Mouse (Mus musculus) brown adipose tissue, adult 24 weeks (tissue): Measurements from ENCODE around the gene Atp6v0c. TPM values are rescaled to one million over a fixed set of nuclear protein-coding genes. Genes with fewer than 3 reads are reported as not detected.

ENCODE experiments used
- H3K27ac ChIP-seq: fragments of 200-500 bp; replicated peaks from 2 replicates; pipeline ENCODE4 v1.5.1; 2012; ENCODE audit warnings: low read depth, mild to moderate bottlenecking, low read length
- H3K4me1 ChIP-seq: fragments of 200-500 bp; 2 replicates; pipeline ENCODE4 v1.6.1; 2012; ENCODE audit warnings: low read length, mixed read lengths; ENCODE audit not compliant: control insufficient read depth, insufficient read depth, insufficient read length
- H3K4me3 ChIP-seq: fragments of 200-500 bp; 2 replicates; pipeline ENCODE4 v1.5.1; 2012; ENCODE audit warnings: low read depth, mild to moderate bottlenecking, low read length, moderate library complexity; ENCODE audit not compliant: insufficient read depth
- polyA plus RNA-seq: library from polyadenylated mRNA; stranded (reverse); fragments of >200 nt; gene quantifications from 2 replicates; pipeline ENCODE4 v1.2.4, GENCODE M21; 2012; ENCODE audit not compliant: missing spikeins, insufficient read depth, insufficient read length

Atp6v0c gene
- 241 and 250 TPM in 2 replicates for polyA plus RNA-seq

- peak within 1 kb of the TSS; percentile 79 for H3K4me3 ChIP-seq
- H3K4me1 ChIP-seq: peaks cover 7% of the 10 kb centered on the region
- peak within 1 kb of the TSS; percentile 99 for H3K27ac ChIP-seq
Measured at GRCm38 (mm10) chr17:24169317-24170065, at the start of gene Atp6v0c. Atp6v0c (minus strand) TSS chr17:24169702.

GRCm38 (mm10) chr17:24216836-24217235 is 47.3 kb upstream of the Atp6v0c start:
- Histone ChIP-seq H3K27ac (no peak overlapping the region), H3K4me1 (peaks cover 4% of the 10 kb centered on the region; the same call in 1 of the 2 replicates), H3K4me3 (no peak overlapping the region)

DNA sequence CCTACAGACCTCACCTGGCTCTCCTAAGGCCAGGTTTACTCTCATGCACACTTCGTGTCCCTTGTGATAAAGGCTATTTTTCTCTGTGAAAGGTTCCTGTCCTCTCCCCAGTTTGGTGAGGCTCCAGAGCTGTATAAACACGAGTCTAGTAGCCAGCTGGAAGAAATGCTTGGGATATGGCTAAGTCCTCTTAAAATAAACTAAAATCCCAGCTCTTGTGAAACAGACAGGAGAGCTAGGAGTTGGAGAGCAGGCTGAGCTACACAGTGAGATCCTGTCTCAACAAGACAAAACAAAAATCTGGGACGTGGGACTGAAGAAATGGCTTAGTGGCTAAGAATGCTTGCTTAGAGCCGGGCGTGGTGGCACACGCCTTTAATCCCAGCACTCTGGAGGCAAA is 43.7 kb upstream of the Atp6v0c start:
- peaks cover 7% of the 10 kb centered on the region; the same call in 1 of the 2 replicates for H3K4me1 ChIP-seq
- H3K27ac ChIP-seq: peak overlapping the region; percentile 56
- H3K4me3 ChIP-seq: no peak overlapping the region

GRCm38 (mm10) chr17:24212441-24213018 is 43.0 kb upstream of the Atp6v0c start:
- peak overlapping the region; percentile 34 for H3K4me3 ChIP-seq
- peaks cover 8% of the 10 kb centered on the region; the same call in 1 of the 2 replicates for H3K4me1 ChIP-seq
- H3K27ac ChIP-seq: peak overlapping the region; percentile 56

DNA sequence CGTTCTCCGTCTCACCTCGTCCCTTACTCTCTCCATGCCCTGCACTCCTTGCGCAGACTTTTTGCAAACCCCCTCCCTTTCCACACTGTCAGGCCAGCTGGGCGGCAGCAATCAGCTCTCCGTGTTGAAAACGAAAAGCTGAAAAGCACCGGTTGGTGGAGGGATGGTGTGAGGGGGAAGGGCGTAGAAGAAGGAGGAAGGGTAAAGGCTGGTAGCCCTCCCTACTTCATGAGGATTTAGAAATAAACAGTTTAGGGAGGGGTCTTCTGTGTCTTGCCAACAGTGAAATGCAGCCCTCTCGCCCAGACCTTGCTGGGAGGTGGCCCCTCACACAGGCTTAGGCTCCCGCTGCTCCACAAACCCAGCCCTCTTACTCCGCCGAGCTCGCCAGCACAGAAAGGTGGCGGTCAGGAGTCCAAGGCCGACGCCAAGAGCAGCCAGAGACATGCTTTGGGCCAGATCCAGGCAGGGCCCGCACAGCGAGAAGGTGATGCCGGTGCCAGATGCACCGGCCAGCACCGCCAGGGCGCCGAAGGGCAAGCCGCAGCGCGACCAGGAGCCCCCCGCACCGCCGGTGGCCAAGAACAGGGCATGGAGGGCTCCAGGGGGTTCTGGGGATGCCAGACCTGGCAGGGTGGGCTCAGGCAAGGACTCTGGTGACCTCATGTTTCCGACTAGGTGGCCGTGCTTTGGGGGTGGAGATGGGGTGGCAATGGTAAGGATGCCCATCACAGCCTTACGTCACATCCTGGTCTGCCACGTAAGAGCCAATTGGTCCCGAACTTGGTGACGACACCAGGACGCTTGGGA is 42.3 kb upstream of the Atp6v0c start:
- Histone ChIP-seq H3K27ac (0 out of 2 replicates have a peak overlapping the region, but pooled peaks have one; percentile 15), H3K4me3 (peak overlapping the region; percentile 43), H3K4me1 (peaks cover 8% of the 10 kb centered on the region; the same call in 1 of the 2 replicates)

GRCm38 (mm10) chr17:24210591-24210990 is 41.1 kb upstream of the Atp6v0c start:
- Histone ChIP-seq H3K27ac (no peak overlapping the region), H3K4me1 (peaks cover 8% of the 10 kb centered on the region; the same call in 1 of the 2 replicates), H3K4me3 (no peak overlapping the region)

GRCm38 (mm10) chr17:24209916-24210240 is 40.4 kb upstream of the Atp6v0c start:
- H3K27ac ChIP-seq: no peak overlapping the region
- H3K4me3 ChIP-seq: no peak overlapping the region
- H3K4me1 ChIP-seq: peaks cover 9% of the 10 kb centered on the region

GRCm38 (mm10) chr17:24209043-24209915 is 39.8 kb upstream of the Atp6v0c start, which contains the start of gene Ntn3:
Ntn3 (minus strand) TSS chr17:24209531.
- H3K27ac ChIP-seq: no peak within 1 kb of the TSS
- H3K4me3 ChIP-seq: peak within 1 kb of the TSS; percentile 47
- peaks cover 15% of the 10 kb centered on the region for H3K4me1 ChIP-seq

GRCm38 (mm10) chr17:24208641-24209042 is 39.1 kb upstream of the Atp6v0c start:
- peaks cover 16% of the 10 kb centered on the region for H3K4me1 ChIP-seq
- peak overlapping the region; percentile 47 for H3K4me3 ChIP-seq
- no peak overlapping the region for H3K27ac ChIP-seq

GRCm38 (mm10) chr17:24207768-24208640 is 38.5 kb upstream of the Atp6v0c start:
- no peak overlapping the region for H3K27ac ChIP-seq
- peak overlapping the region; percentile 47; the same call in 1 of the 2 replicates for H3K4me3 ChIP-seq
- H3K4me1 ChIP-seq: peaks cover 16% of the 10 kb centered on the region

DNA sequence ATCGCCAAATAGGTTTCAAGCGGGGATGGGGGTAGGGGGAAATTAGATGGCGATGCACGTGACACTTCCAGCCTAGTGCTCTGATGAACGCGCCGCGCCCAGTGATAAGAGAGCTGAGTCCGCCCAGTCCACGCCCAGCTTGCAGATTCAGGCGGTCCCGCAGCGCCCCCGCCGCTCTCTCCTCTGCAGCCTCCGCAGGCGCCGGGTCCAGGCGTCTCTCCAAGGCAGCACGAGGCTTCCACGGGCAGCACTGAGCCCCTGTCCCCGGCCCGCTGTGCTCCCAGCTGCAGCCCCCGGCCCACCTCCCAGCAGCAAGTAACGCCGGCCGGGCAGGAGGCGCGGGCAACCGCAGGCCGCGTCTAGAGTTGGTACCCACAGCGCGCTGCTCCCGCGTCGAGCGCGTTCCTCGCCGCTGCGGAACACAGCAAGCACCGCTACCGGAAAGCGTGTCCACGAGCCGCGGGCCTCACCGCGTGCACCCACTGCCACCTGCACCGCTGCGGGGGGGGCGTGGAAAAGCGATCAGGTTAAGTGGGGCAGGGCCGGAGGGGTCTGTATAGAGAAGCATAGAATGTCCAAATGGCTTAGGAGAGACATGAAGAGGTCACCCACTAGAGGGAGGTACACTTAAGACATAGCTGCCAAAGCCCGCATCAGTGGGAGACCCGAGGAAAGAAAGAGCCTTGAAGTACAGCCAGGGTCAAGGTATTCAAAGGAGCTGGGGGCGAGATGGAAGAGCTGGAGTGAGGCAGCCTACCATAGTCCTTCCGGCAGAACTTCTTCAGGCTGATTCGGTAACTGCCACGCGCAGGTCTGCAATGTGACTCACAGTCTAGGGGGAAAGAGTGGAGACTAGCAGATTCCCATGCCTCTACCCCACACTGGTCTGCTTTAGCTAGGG is 37.2 kb upstream of the Atp6v0c start:
- H3K4me3 ChIP-seq: peak overlapping the region; percentile 58
- H3K27ac ChIP-seq: no peak overlapping the region
- H3K4me1 ChIP-seq: peaks cover 16% of the 10 kb centered on the region

DNA sequence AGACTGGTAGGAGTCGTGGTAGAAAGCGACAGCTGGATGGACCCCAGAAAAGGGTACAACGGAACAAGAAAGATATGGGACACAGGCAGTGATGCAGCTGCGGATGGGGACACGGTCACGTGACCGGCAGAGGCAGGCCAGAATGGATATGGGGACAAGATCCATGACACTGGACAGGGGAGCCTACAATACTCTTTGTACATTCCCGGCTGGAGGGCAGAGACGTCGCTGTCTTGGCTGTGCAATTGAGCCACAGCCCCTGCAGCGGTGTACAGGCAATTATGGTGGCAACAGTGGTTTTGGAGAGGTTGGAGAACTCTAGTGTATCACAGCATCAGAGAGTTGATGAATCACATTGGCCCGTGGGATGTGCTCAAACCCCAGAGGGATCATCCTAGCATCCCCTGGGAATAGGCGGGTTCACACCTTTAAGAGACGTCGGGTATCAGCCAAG is 36.4 kb upstream of the Atp6v0c start:
- no peak overlapping the region for H3K27ac ChIP-seq
- H3K4me1 ChIP-seq: peaks cover 12% of the 10 kb centered on the region
- H3K4me3 ChIP-seq: peak overlapping the region; percentile 58
